Mouse (Mus musculus) spleen, adult 12 weeks (tissue): ENCODE results near the gene 1700007K13Rik.
A peak's percentile ranks its signal among the peaks of the same experiment; 100 is the strongest.
"Not testable (repeated sequence)": the region's sequence is repeated elsewhere in the genome, so short reads cannot be mapped to it uniquely, and the experiment has no call there.

Experiments used
- DNase-seq: peaks from one replicate; pipeline ENCODE4 v3.0.0; 2022; ENCODE audit warnings: low spot score

Gene 1700007K13Rik

GRCm38 (mm10) chr2:28465836-28466518 lies at the start of gene 1700007K13Rik:
Gene 1700007K13Rik, minus strand, starts transcription at chr2:28466332.
- no peak for DNase-seq

- peak; percentile 70 for DNase-seq
These were observed 48.4 kb upstream of the 1700007K13Rik start for GRCm38 (mm10) chr2:28514489-28514888.

GRCm38 (mm10) chr2:28513431-28514370 lies 47.6 kb upstream of the 1700007K13Rik start:
- no peak for DNase-seq

- DNase-seq = no peak
These were observed 46.8 kb upstream of the 1700007K13Rik start, which contains the start of gene Ralgds for GRCm38 (mm10) chr2:28512798-28513401. Gene Ralgds, plus strand, starts transcription at chr2:28513125.

- DNase-seq = not testable (repeated sequence)
These were observed 45.5 kb upstream of the 1700007K13Rik start for GRCm38 (mm10) chr2:28511600-28511999.

GRCm38 (mm10) chr2:28506291-28506690 lies 40.2 kb upstream of the 1700007K13Rik start:
- DNase-seq = no peak

GRCm38 (mm10) chr2:28505795-28506194 lies 39.7 kb upstream of the 1700007K13Rik start, which contains the start of gene Gm10134:
Gene Gm10134, plus strand, starts transcription at chr2:28506095.
- no peak for DNase-seq

GRCm38 (mm10) chr2:28504676-28505075 lies 38.5 kb upstream of the 1700007K13Rik start:
- DNase-seq = no peak

GRCm38 (mm10) chr2:28502987-28503386 lies 36.9 kb upstream of the 1700007K13Rik start:
- DNase-seq = no peak

GRCm38 (mm10) chr2:28498431-28498830 lies 32.3 kb upstream of the 1700007K13Rik start:
- DNase-seq = no peak

GRCm38 (mm10) chr2:28497561-28497960 lies 31.4 kb upstream of the 1700007K13Rik start:
- no peak for DNase-seq

- DNase-seq = no peak
These were observed 30.5 kb upstream of the 1700007K13Rik start, which contains the start of gene Gbgt1 for GRCm38 (mm10) chr2:28496671-28497070. Gene Gbgt1, plus strand, starts transcription at chr2:28496891.

- no peak for DNase-seq
These were observed 29.9 kb upstream of the 1700007K13Rik start for GRCm38 (mm10) chr2:28495801-28496595.

GRCm38 (mm10) chr2:28495207-28495756 lies 29.1 kb upstream of the 1700007K13Rik start:
- no peak for DNase-seq

GRCm38 (mm10) chr2:28494521-28494920 lies 28.4 kb upstream of the 1700007K13Rik start:
- DNase-seq = no peak

- no peak for DNase-seq
These were observed 17.7 kb upstream of the 1700007K13Rik start for GRCm38 (mm10) chr2:28483861-28484260.

- DNase-seq = no peak
These were observed 13.4 kb upstream of the 1700007K13Rik start for GRCm38 (mm10) chr2:28479208-28480204.

- DNase-seq = not testable (repeated sequence)
These were observed 11.9 kb upstream of the 1700007K13Rik start for GRCm38 (mm10) chr2:28477993-28478392.

- not testable (repeated sequence) for DNase-seq
These were observed 5.9 kb upstream of the 1700007K13Rik start for GRCm38 (mm10) chr2:28472011-28472410.

- no peak for DNase-seq
These were observed 4.5 kb upstream of the 1700007K13Rik start for GRCm38 (mm10) chr2:28470591-28470990.
